Comparison of ENCODE assay signal across 16 mouse cellular contexts in genomic region chr19:29336624-29337023, GRCm38 (mm10). TPM values are rescaled to one million over a fixed set of nuclear protein-coding genes. Genes with fewer than 3 reads are reported as not detected.
"Had no signal": no experiment of that assay in that cellular context is flagged by ENCODE, and none has a peak within 500 bp of the region (broad histone marks: within the 10 kb centered on the region; RNA-seq: fewer than 3 reads in every experiment).

No protein-coding gene starts in this region.

- DNase-seq: kidney, adult 11 months; kidney, adult 9 months; kidney, postnatal 36 days; liver, postnatal 0 days; lung, postnatal 36 days; right cerebral cortex, postnatal 4 days; thymus, postnatal 4 days had no signal

- H3K4me3 ChIP-seq: left cerebral cortex, adult 2 months; limb, embryonic 10.5 days; midbrain, embryonic 13.5 days; neural tube, embryonic 15.5 days; stomach, embryonic 15.5 days had no signal

- H3K27ac ChIP-seq: kidney, postnatal 0 days; left cerebral cortex, adult 2 months; limb, embryonic 10.5 days; midbrain, embryonic 13.5 days; neural tube, embryonic 15.5 days; stomach, embryonic 15.5 days had no signal

- H3K27me3 ChIP-seq: neural tube, embryonic 15.5 days; stomach, embryonic 15.5 days had no signal

- ATAC-seq: liver, postnatal 0 days; lung, postnatal 0 days; midbrain, embryonic 13.5 days had no signal

- H3K4me2 ChIP-seq: liver, embryonic 11.5 days; midbrain, embryonic 13.5 days; neural tube, embryonic 15.5 days; stomach, embryonic 15.5 days had no signal

- H3K9me3 ChIP-seq: limb, embryonic 10.5 days; midbrain, embryonic 13.5 days; neural tube, embryonic 15.5 days; stomach, embryonic 15.5 days had no signal

- H3K9ac ChIP-seq: liver, postnatal 0 days; midbrain, embryonic 13.5 days; neural tube, embryonic 15.5 days; stomach, embryonic 15.5 days had no signal

- H3K36me3 ChIP-seq: limb, embryonic 10.5 days; midbrain, embryonic 13.5 days; neural tube, embryonic 15.5 days; stomach, embryonic 15.5 days had no signal

RNA-seq across cellular contexts. Expression of gene Rln1, which starts 2.2 kb away (rescaled TPM):
- polyA plus RNA-seq: liver, embryonic 11.5 days; liver, postnatal 0 days; spleen, adult 2 months had no signal
